Mouse (Mus musculus) testis, adult 2 months (tissue): Measurements from ENCODE around the gene Cfap61.

Source experiments
- CTCF ChIP-seq: fragments of 200-500 bp; IDR thresholded peaks from 2 replicates; pipeline ENCODE4 v1.5.1; 2012; ENCODE audit warnings: low read depth, mild to moderate bottlenecking, inconsistent platforms, low read length, moderate library complexity; ENCODE audit not compliant: control insufficient read depth, insufficient read depth, insufficient replicate concordance
- POLR2A ChIP-seq: fragments of 200-500 bp; IDR thresholded peaks from 2 replicates; pipeline ENCODE4 v1.6.1; 2012; ENCODE audit warnings: low read depth, mild to moderate bottlenecking, inconsistent platforms, low read length, moderate library complexity; ENCODE audit not compliant: control insufficient read depth

DNA sequence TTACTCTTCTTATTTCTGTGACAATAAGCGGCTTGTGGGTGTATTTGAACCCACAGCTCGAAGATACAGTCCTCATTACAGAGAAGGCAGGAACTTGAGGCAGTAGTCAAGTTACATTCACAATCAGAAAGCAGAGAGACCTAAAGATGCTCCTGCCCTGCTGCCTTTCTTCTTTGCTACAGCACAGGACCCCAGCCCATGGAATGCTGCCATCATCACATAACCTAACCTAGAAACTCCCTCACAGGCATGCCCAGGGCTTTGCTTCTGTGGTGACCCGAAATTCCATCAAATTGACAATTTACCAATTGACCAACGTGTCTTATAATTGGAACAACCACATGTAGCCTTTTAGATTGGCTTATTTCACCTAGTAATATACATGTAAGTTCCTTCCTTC lies 212.7 kb downstream of the Cfap61 start:
- TF ChIP-seq CTCF: no peak
- TF ChIP-seq POLR2A: no peak
